Mouse (Mus musculus) cerebellum, postnatal 4 days (tissue): ENCODE results near the gene Mogat2.

Source experiments
- DNase-seq, 2 experiments: peaks; one replicate each; pipeline ENCODE4 v3.0.0; 2022; ENCODE audit warnings: low spot score in 2 of 2, mixed read lengths in 1 of 2

Mogat2 gene

DNA sequence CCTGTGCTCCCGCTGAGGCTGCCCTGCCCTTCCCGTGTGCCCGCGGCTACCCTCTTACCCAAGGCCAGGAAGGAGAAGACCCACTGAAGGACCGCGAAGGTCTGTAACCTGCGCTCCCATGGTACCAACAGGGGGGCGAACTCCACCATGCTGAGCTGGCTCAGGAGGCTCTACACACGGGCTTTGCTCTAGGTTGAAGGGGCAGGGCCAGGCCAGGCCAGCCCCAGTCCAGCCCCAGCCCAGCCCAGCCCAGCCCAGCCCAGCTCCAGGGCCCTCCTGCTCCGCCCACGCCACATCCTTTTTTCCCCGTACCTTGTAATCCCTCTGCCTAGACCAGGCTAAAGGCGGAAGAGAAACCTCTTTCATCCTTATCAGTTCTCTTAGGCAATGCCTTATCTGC is at the start of gene Mogat2:
Mogat2 (minus strand) TSS at position 203 of the 400 bp plus-strand sequence.
- no peak for DNase-seq

DNA sequence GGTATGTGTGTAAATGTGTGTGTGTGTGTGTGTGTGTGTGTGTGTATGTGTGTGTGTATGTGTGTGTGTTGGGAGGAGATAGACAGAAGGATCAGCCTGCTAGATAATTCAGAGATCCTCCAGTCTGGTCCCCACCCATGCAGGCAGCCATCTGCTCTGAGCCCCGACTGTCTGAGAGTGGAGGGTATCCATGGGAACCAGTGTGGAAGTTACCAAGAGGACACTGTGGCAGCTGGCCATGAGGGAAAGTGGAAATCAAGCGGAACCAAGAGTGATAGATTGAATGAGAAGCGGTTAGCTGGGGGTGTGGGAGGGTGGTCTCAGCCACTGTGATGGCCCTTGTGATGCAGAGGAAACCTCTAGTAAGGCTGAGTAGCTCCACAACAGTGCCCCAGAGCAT is 48.9 kb upstream of the Mogat2 start:
- DNase-seq = peak in 1 of 2 experiments; percentile 78

DNA sequence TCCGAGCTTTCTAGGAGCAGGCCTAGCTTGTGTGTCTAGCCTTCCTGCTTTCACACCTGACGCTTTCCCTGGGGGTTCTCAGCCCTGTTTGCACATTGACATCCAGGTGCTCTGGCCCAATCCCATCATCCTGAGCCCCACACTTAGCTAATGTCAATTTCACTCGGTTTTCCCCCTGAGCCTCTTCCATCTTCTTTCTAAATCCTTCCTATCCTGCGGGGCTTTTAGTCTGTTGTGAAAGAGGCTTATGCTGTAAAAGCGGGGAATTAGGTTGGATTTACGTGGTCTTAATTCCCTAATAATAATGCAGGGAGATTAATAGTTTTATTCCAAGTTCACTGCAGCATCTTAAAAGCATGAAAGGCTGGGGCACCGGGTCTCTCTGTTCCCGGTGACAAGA is 41.2 kb upstream of the Mogat2 start:
- DNase-seq = no peak

DNA sequence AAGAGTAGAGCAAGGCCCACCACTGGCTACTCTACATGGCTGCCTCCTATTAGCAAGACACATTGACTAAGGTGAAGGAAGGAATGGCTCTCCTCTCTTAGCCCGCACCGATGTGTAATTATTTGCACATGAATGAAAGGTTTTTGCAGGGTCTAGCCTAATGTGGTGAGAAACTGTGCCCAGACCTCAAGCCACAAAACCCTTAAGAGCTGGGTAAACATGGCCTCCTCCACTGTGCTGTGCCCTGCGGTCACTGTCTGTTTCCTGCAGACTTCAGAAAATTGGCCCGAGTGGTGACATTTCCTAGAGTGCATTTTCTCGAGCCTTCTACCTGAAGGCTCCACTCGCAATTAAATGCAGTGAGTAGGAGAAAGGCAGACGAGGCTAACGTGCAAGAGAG is 39.9 kb upstream of the Mogat2 start:
- no peak for DNase-seq

GRCm38 (mm10) chr7:99276679-99277078 is 38.3 kb upstream of the Mogat2 start:
- DNase-seq = no peak

GRCm38 (mm10) chr7:99275131-99275530 is 36.7 kb upstream of the Mogat2 start:
- no peak for DNase-seq

- DNase-seq = no peak
These were observed 33.2 kb upstream of the Mogat2 start for GRCm38 (mm10) chr7:99271630-99272029.

DNA sequence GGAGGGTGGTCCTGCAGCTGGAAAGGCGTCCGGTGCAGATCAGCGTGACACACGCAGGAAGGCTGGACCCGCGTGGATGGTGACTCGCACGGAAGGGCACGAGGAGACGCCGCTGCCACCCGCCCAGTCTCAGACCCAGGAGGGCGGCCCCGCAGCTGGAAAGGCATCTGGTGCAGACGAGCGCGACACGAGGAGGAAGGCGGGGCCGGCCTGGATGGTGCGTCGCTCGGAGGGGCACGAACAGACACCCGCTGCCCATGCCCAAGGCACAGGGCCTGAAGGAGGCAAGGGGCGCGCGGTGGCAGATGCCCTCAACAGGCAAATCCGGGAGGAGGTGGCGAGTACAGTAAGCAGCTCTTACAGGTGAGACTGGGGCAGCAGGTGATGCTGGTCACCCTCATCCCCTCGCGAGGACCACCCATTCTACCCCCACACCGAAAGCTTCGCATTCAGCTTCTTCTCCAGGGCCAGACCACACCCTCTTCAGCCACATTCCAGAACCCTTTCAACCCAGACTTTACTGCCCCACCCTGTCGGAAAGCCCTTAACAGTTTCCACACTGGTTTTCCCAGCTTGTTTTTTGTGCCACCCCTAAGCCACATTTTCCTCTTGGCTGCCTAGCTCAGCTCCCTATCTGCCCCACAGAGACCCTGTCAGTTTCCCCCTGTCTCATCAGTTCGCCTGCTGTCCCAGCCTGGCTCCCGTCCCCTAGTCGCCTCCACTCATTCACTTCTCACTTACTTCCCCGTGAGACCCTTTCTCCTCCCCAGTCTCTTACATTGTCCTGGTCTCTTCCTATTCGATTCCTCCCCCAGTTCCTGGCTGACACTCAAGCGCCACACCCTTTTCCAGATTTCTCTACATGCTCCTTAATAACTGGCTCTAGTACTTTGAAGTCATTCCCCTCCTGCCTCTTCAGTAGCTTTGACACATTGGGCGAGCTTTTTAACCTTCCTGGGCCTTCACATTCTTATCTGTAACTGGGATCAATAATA is 30.8 kb upstream of the Mogat2 start:
- DNase-seq = no peak

DNA sequence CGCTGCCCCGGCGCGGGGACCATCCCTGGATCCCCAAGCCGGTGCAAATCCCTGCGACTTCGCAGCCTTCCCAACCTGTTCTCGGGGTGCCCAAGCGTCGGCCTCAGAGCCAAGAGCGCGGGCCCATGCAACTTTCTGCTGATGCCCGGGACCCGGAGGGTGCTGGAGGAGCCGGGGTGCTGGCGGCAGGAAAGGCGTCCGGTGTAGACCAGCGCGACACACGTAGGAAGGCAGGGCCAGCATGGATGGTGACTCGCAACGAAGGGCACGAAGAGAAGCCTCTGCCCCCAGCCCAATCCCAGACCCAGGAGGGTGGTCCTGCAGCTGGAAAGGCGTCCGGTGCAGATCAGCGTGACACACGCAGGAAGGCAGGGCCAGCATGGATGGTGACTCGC is 30.1 kb upstream of the Mogat2 start:
- DNase-seq = no peak

GRCm38 (mm10) chr7:99267897-99268505 is 29.6 kb upstream of the Mogat2 start:
- peak; percentile 60 to 82 for DNase-seq

DNA sequence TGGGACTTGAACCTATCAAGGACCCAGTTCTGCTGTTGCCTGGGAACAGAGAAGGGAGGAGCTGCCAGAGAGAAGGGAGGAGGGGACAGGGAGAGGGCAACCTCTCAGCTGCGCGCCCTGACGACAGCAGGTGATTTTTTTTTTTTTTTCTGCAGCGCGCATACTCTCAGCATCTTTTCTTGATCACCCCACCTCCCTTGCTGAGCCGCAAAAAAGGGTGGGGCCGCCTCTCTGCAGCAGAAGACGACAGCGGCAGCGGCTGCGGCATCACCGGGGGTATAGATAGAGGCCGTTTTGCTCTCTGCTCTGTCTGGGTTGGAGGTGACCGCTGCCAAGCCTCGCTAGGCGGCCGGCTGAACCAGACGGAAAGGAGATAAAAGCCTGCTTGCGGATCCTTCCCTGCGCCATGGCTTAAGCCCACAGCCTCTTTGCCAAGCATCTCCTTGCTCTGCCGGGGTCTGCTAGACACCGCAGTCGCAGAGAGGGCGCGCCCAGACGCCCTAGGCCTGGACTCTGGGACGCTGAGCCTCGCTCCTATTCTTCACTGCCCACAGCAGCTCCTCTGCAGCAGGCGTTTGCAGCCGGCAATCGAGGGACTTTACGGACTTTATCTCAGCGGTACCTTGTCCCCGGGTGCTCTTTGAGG is 29.0 kb upstream of the Mogat2 start, which contains the start of gene Map6:
Map6 (plus strand) TSS at position 197 of the 646 bp plus-strand sequence.
- DNase-seq = peak in 1 of 2 experiments; percentile 73

- no peak for DNase-seq
These were observed 26.2 kb upstream of the Mogat2 start for GRCm38 (mm10) chr7:99264597-99264996.

DNA sequence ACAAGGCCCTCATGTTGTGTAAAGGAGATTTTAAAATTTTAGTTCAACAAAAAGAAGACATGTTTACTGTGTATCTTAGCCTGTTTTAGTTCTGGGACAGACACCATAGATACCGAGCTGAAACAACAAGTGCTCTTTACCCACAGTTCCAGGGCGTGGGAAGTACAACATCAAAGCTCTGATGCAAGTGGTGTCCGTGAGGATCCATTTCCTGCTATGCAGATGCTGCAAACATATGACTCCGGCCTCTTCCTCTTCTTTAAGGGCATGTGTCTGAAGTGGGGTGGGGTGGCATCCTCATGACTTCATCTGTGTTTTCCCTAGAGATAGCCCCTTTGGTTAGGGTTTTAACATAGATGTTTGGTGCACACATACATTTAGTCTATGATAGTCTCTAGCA is 25.1 kb upstream of the Mogat2 start:
- no peak for DNase-seq

GRCm38 (mm10) chr7:99261900-99262299 is 23.5 kb upstream of the Mogat2 start:
- no peak for DNase-seq

DNA sequence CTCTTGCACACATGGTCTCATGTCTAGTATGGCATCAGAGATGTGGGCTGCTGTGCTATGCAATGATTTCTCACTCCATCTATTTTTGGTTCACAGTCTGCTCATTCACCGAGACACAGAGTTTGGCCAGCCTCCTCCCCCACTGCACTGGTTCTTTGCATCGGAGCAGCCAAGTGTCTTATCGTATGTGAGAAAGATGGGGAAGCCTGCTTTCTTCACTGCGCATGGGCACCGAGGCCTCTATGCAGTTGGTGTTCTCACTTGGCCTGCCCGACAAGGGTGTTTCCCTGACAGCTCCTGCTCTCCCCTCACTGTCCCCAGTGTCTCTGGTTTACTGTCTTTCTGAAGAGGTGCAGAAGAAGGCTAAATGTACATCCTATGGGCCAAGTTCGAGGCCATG is 16.6 kb upstream of the Mogat2 start:
- no peak for DNase-seq

GRCm38 (mm10) chr7:99250386-99250785 is 12.0 kb upstream of the Mogat2 start:
- no peak for DNase-seq

DNA sequence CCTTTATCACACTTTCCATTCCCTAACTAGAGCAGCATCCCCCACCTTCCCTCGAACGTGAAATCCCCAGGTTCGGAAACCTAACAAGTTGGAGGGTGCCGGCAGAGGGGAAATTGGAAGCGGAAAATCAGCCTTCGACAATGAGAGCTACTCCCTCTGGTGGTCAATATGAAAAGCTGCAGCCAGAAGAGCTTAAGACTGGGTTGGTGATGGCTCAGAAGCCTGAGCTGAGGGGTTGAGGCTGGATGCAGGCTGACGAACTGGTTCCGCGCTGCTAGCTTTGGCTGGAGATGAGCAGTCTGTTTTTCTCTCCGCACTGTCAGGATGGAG is 11.1 kb upstream of the Mogat2 start:
- DNase-seq = no peak

GRCm38 (mm10) chr7:99248906-99249581 is 10.6 kb upstream of the Mogat2 start:
- no peak for DNase-seq

GRCm38 (mm10) chr7:99248157-99248742 is 9.8 kb upstream of the Mogat2 start:
- no peak for DNase-seq

GRCm38 (mm10) chr7:99242097-99242496 is 3.7 kb upstream of the Mogat2 start:
- DNase-seq = no peak

DNA sequence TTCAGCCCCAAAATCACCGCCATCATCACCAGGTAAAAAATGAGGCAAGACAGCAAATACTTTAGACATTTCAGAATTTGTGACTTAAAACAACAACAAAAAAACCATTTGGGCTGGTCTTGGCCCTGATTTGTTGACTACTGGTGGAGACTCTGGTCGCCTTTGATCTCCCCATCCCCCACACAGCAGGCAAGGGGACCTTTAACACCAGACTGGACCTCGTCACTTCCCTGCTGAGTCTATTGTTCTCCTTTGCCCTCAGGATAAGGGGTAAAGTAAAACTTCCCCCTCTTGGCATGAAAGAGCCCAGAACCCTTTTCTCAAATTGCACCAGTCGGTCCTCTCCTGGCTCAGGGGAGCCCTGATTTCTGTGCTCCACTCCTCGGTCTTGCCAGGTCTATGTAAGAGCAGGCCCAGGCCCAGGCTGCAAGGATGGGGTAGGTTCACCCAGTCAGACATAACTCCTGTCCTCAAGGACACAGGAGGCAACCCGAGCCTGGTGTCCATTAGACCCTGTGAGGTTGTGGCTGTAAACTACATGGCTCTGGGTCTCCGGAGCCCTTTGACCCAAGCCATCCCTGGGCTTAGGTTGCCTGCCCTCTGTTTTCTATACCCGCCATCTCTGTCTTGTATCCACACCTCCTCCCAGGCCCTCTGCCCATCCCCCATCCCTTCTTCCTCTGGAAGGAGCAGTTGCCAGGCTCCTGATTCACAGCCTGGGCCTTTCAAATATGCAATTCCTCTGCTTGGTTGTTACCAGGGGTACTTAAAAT is 1.3 kb downstream of the Mogat2 start:
- DNase-seq = no peak
